Mouse (Mus musculus): ENCODE data around the gene 1500009C09Rik. TPM values are rescaled to one million over a fixed set of nuclear protein-coding genes. Genes with fewer than 3 reads are reported as not detected.

1500009C09Rik gene
- polyA plus RNA-seq, 1 experiment from 2014 or later: not detected

DNA sequence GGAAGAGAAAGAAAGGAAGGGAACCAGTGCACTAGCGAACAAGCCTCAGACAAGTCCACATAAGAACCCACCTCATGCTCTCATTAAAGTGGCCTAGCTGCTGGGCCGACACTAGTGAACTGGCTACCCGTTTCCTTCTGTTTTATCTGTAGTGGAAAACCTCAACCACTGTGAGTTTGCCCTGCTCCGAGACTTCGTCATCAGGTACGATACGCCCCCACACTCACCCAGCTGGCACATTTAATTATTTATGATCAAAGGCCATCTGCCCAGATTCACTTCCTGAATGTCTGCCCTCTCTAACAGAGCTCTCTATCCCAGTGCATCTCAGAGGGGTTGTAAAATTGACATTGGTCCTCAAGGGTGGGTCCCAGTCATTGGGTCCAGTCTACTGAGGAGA, 38.1 kb downstream of the 1500009C09Rik start:
- no peak overlapping the region for H3K4me2 ChIP-seq (ENCODE audit: low read depth, low read length)
- H3K36me3 ChIP-seq (ENCODE audit: control insufficient read depth, insufficient read depth, low read length): no peaks in the 10 kb centered on the region
- H3K27me3 ChIP-seq (replicated peaks; ENCODE audit: control insufficient read depth, insufficient read depth, low read length): no peaks in the 10 kb centered on the region
- H3K9me3 ChIP-seq (ENCODE audit: control insufficient read depth, low read length): no peaks in the 10 kb centered on the region
- H3K9ac ChIP-seq (ENCODE audit: low read depth, low read length): no peak overlapping the region
- WGBS: 83% methylated on average over 7 of the region's 7 CpGs
- H3K27ac ChIP-seq (ENCODE audit: low read length): no peak overlapping the region
- ATAC-seq: no peak
- H3K4me1 ChIP-seq (ENCODE audit: control insufficient read depth, insufficient read depth, low read length): peaks cover 9% of the 10 kb centered on the region
- no peak overlapping the region for H3K4me3 ChIP-seq (ENCODE audit: low read length)

- H3K4me3 ChIP-seq (ENCODE audit: low read length): no peak overlapping the region
- no peak; the same call in 1 of the 2 replicates for ATAC-seq
- whole genome bisulfite sequencing: 22% methylated on average over 5 of the region's 5 CpGs
Observed at GRCm38 (mm10) chr15:82292851-82293250, 40.7 kb downstream of the 1500009C09Rik start.

DNA sequence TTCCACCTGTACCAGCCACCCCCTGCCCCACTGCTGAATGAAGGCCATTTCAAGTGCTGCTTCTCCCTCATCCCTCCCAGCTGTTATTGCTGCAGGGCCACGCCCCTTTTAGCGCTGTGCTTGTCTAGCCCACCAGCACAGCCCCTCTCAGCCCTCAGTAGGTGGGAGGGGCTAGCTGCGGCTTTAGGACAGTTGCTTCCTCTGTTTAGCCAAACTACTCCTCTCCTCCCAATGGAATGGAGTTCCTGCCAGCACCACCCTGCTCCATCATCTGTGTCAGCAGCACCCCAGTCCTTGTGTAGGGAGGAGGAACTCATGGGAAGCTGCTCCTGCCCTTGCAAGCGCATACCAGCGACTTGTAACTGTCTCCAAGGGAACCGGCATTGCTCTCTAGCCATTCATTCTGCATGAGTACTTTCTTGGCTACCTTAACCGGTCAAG, 41.1 kb downstream of the 1500009C09Rik start:
- WGBS: 5% methylated on average over 7 of the region's 7 CpGs
- H3K27me3 ChIP-seq (replicated peaks; ENCODE audit: control insufficient read depth, insufficient read depth, low read length): no peaks in the 10 kb centered on the region

More at GRCm38 (mm10) chr15:82292851-82293250, 40.7 kb downstream of the 1500009C09Rik start:
- no peaks in the 10 kb centered on the region for H3K9me3 ChIP-seq (ENCODE audit: control insufficient read depth, low read length)
- H3K4me2 ChIP-seq (ENCODE audit: low read depth, low read length): peak overlapping the region; percentile 39
- no peaks in the 10 kb centered on the region for H3K27me3 ChIP-seq (replicated peaks; ENCODE audit: control insufficient read depth, insufficient read depth, low read length)
- no peak overlapping the region for H3K27ac ChIP-seq (ENCODE audit: low read length)
- no peak overlapping the region; the same call in 1 of the 2 replicates for H3K9ac ChIP-seq (ENCODE audit: low read depth, low read length)
- H3K36me3 ChIP-seq (ENCODE audit: control insufficient read depth, insufficient read depth, low read length): no peaks in the 10 kb centered on the region
- H3K4me1 ChIP-seq (ENCODE audit: control insufficient read depth, insufficient read depth, low read length): peaks cover 9% of the 10 kb centered on the region

GRCm38 (mm10) chr15:82294059-82294458, 41.9 kb downstream of the 1500009C09Rik start:
- no peak overlapping the region for H3K27ac ChIP-seq (ENCODE audit: low read length)
- no peak overlapping the region for H3K4me3 ChIP-seq (ENCODE audit: low read length)
- 49% methylated on average over 8 of the region's 8 CpGs for WGBS
- H3K4me2 ChIP-seq (ENCODE audit: low read depth, low read length): no peak overlapping the region
- no peaks in the 10 kb centered on the region for H3K36me3 ChIP-seq (ENCODE audit: control insufficient read depth, insufficient read depth, low read length)
- H3K27me3 ChIP-seq (replicated peaks; ENCODE audit: control insufficient read depth, insufficient read depth, low read length): no peaks in the 10 kb centered on the region
- no peak for ATAC-seq
- H3K4me1 ChIP-seq (ENCODE audit: control insufficient read depth, insufficient read depth, low read length): peaks cover 9% of the 10 kb centered on the region
- no peaks in the 10 kb centered on the region for H3K9me3 ChIP-seq (ENCODE audit: control insufficient read depth, low read length)
- H3K9ac ChIP-seq (ENCODE audit: low read depth, low read length): no peak overlapping the region

More for the DNA sequence above, 41.1 kb downstream of the 1500009C09Rik start:
- Histone ChIP-seq H3K4me2 (ENCODE audit: low read depth, low read length) (peak overlapping the region; percentile 39), H3K9me3 (ENCODE audit: control insufficient read depth, low read length) (no peaks in the 10 kb centered on the region), H3K9ac (ENCODE audit: low read depth, low read length) (no peak overlapping the region; the same call in 1 of the 2 replicates), H3K27ac (ENCODE audit: low read length) (no peak overlapping the region; the same call in 1 of the 2 replicates), H3K36me3 (ENCODE audit: control insufficient read depth, insufficient read depth, low read length) (no peaks in the 10 kb centered on the region), H3K4me3 (ENCODE audit: low read length) (no peak overlapping the region), H3K4me1 (ENCODE audit: control insufficient read depth, insufficient read depth, low read length) (peaks cover 9% of the 10 kb centered on the region)
- peak; percentile 72 for ATAC-seq

GRCm38 (mm10) chr15:82298764-82299561, 46.8 kb downstream of the 1500009C09Rik start, which contains the start of gene Wbp2nl:
Gene Wbp2nl, plus strand, starts transcription at chr15:82298954.
- WGBS: 59% methylated on average over 39 of the region's 39 CpGs

GRCm38 (mm10) chr15:82307107-82307506, 54.9 kb downstream of the 1500009C09Rik start:
- peak; percentile 76 for ATAC-seq
- 55% methylated on average over 3 of the region's 3 CpGs for WGBS
- H3K27ac ChIP-seq (ENCODE audit: low read length): no peak overlapping the region
- no peak overlapping the region for H3K9ac ChIP-seq (ENCODE audit: low read depth, low read length)
- no peak overlapping the region for H3K4me2 ChIP-seq (ENCODE audit: low read depth, low read length)
- no peaks in the 10 kb centered on the region for H3K36me3 ChIP-seq (ENCODE audit: control insufficient read depth, insufficient read depth, low read length)
- H3K4me3 ChIP-seq (ENCODE audit: low read length): no peak overlapping the region
- no peaks in the 10 kb centered on the region for H3K27me3 ChIP-seq (replicated peaks; ENCODE audit: control insufficient read depth, insufficient read depth, low read length)
- no peaks in the 10 kb centered on the region for H3K9me3 ChIP-seq (ENCODE audit: control insufficient read depth, low read length)
- no peaks in the 10 kb centered on the region for H3K4me1 ChIP-seq (ENCODE audit: control insufficient read depth, insufficient read depth, low read length)

More at GRCm38 (mm10) chr15:82298764-82299561, 46.8 kb downstream of the 1500009C09Rik start, which contains the start of gene Wbp2nl:
- H3K36me3 ChIP-seq (ENCODE audit: control insufficient read depth, insufficient read depth, low read length): no peaks in the 10 kb centered on the region
- no peak within 1 kb of the TSS for H3K27ac ChIP-seq (ENCODE audit: low read length)
- no peaks in the 10 kb centered on the region for H3K9me3 ChIP-seq (ENCODE audit: control insufficient read depth, low read length)
- no peaks in the 10 kb centered on the region for H3K27me3 ChIP-seq (replicated peaks; ENCODE audit: control insufficient read depth, insufficient read depth, low read length)
- H3K9ac ChIP-seq (ENCODE audit: low read depth, low read length): no peak within 1 kb of the TSS
- H3K4me2 ChIP-seq (ENCODE audit: low read depth, low read length): no peak within 1 kb of the TSS
- no peaks in the 10 kb centered on the region for H3K4me1 ChIP-seq (ENCODE audit: control insufficient read depth, insufficient read depth, low read length)
- H3K4me3 ChIP-seq (ENCODE audit: low read length): no peak within 1 kb of the TSS
- no peak for ATAC-seq

DNA sequence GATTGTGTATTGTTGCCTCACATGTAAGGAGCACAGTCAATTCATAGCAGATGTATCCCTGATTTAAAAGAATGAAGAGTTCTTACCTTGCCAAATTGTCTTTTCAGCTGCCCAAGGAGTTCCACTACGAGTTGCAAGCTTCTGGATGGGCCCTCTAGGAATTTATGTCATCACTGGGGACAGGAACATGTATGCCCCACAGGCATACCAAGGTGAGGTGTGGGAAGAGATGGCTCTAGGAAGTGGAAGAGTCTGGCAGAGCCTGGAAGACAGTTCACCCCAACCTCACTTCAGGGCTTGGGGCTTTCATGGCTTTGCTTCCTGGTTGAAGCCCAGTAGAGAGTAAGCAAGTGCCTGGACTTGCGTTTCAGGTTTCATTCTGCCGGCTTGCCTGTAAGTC, 56.2 kb downstream of the 1500009C09Rik start:
- Histone ChIP-seq H3K9ac (ENCODE audit: low read depth, low read length) (no peak overlapping the region), H3K4me2 (ENCODE audit: low read depth, low read length) (no peak overlapping the region), H3K4me1 (ENCODE audit: control insufficient read depth, insufficient read depth, low read length) (no peaks in the 10 kb centered on the region), H3K27me3 (replicated peaks; ENCODE audit: control insufficient read depth, insufficient read depth, low read length) (no peaks in the 10 kb centered on the region), H3K9me3 (ENCODE audit: control insufficient read depth, low read length) (no peaks in the 10 kb centered on the region), H3K36me3 (ENCODE audit: control insufficient read depth, insufficient read depth, low read length) (no peaks in the 10 kb centered on the region), H3K4me3 (ENCODE audit: low read length) (no peak overlapping the region), H3K27ac (ENCODE audit: low read length) (no peak overlapping the region)
- ATAC-seq: no peak
- WGBS: 52% methylated on average over 3 of the region's 3 CpGs

Other genes with a start within 250 kb of the 1500009C09Rik start
- gene Desi1, start 218.5 kb upstream of the 1500009C09Rik start, polyA plus RNA-seq (2015; fragmentation: Nextera tagmentation; extraction: Ambion mirVana): 17.1 and 19.6 TPM in 2 replicates
- 215 and 246 TPM in 2 replicates for gene Snu13, start 204.8 kb upstream of the 1500009C09Rik start, polyA plus RNA-seq (2015; fragmentation: Nextera tagmentation; extraction: Ambion mirVana)
- not detected in 2 replicates for gene 4930407I10Rik, start 193.2 kb upstream of the 1500009C09Rik start, polyA plus RNA-seq (2015; fragmentation: Nextera tagmentation; extraction: Ambion mirVana)
- not detected in 2 replicates for gene Mei1, start 182.4 kb upstream of the 1500009C09Rik start, polyA plus RNA-seq (2015; fragmentation: Nextera tagmentation; extraction: Ambion mirVana)
- 9.8 and 11.6 TPM in 2 replicates for gene Ccdc134, start 124.5 kb upstream of the 1500009C09Rik start, polyA plus RNA-seq (2015; fragmentation: Nextera tagmentation; extraction: Ambion mirVana)
- 138 and 141 TPM in 2 replicates for gene Srebf2, start 105.2 kb upstream of the 1500009C09Rik start, polyA plus RNA-seq (2015; fragmentation: Nextera tagmentation; extraction: Ambion mirVana)
- gene Shisa8, start 39.6 kb upstream of the 1500009C09Rik start, polyA plus RNA-seq (2015; fragmentation: Nextera tagmentation; extraction: Ambion mirVana): 0.06 and 0.09 TPM in 2 replicates
- gene Tnfrsf13c, start 28.0 kb upstream of the 1500009C09Rik start, polyA plus RNA-seq (2015; fragmentation: Nextera tagmentation; extraction: Ambion mirVana): 0.09 and 0.11 TPM in 2 replicates
- 36.3 and 43.6 TPM in 2 replicates for gene Cenpm, start 7.6 kb upstream of the 1500009C09Rik start, polyA plus RNA-seq (2015; fragmentation: Nextera tagmentation; extraction: Ambion mirVana)
- gene Sept3, start 22.5 kb downstream of the 1500009C09Rik start, polyA plus RNA-seq (2015; fragmentation: Nextera tagmentation; extraction: Ambion mirVana): 4.2 and 4.4 TPM in 2 replicates
- gene Wbp2nl, start 46.6 kb downstream of the 1500009C09Rik start, polyA plus RNA-seq (2015; fragmentation: Nextera tagmentation; extraction: Ambion mirVana): 0.15 and 0.16 TPM in 2 replicates
- gene Naga, start 86.5 kb downstream of the 1500009C09Rik start, polyA plus RNA-seq (2015; fragmentation: Nextera tagmentation; extraction: Ambion mirVana): 296 and 437 TPM in 2 replicates
- gene Pheta2, start 86.5 kb downstream of the 1500009C09Rik start, polyA plus RNA-seq (2015; fragmentation: Nextera tagmentation; extraction: Ambion mirVana): 11.6 and 13.2 TPM in 2 replicates
- gene Smdt1, start 86.6 kb downstream of the 1500009C09Rik start, polyA plus RNA-seq (2015; fragmentation: Nextera tagmentation; extraction: Ambion mirVana): 332 and 340 TPM in 2 replicates
- gene Ndufa6, start 101.9 kb downstream of the 1500009C09Rik start, polyA plus RNA-seq (2015; fragmentation: Nextera tagmentation; extraction: Ambion mirVana): 561 and 588 TPM in 2 replicates
- gene Cyp2d22, start 127.9 kb downstream of the 1500009C09Rik start, polyA plus RNA-seq (2015; fragmentation: Nextera tagmentation; extraction: Ambion mirVana): 14.1 and 14.9 TPM in 2 replicates
- gene Cyp2d11, start 141.6 kb downstream of the 1500009C09Rik start, polyA plus RNA-seq (2015; fragmentation: Nextera tagmentation; extraction: Ambion mirVana): not detected in 2 replicates
- 0.67 and 1.8 TPM in 2 replicates for gene Cyp2d10, start 154.8 kb downstream of the 1500009C09Rik start, polyA plus RNA-seq (2015; fragmentation: Nextera tagmentation; extraction: Ambion mirVana)
- gene Cyp2d9, start 181.0 kb downstream of the 1500009C09Rik start, polyA plus RNA-seq (2015; fragmentation: Nextera tagmentation; extraction: Ambion mirVana): 0.10 and 0.31 TPM in 2 replicates